Mouse (Mus musculus) CH12.LX (cell line): ENCODE measurements around the gene Phldb1. TPM values are rescaled to one million over a fixed set of nuclear protein-coding genes. Genes with fewer than 3 reads are reported as not detected.

Experiments used
- DNase-seq: peaks from one replicate; pipeline ENCODE4 v3.0.0-alpha.2; 2013; ENCODE audit errors: extremely low read depth
- H3K27ac ChIP-seq: 2 replicates; pipeline ENCODE4 v1.5.1; 2012; ENCODE audit warnings: low read depth, mild to moderate bottlenecking, control low read depth, moderate library complexity; ENCODE audit not compliant: insufficient read depth
- H3K27me3 ChIP-seq: replicated peaks from 2 replicates; pipeline ENCODE3; 2012; ENCODE audit warnings: inconsistent platforms
- H3K36me3 ChIP-seq, 2 experiments: replicated peaks in 1 of 2; 2 replicates each; pipeline versions ENCODE3 to v1.6.1; 2012; ENCODE audit warnings: inconsistent platforms in 1 of 2, low read length in 1 of 2, mild to moderate bottlenecking in 1 of 2, mixed read lengths in 1 of 2, moderate library complexity in 1 of 2; ENCODE audit not compliant: control insufficient read depth in 1 of 2, insufficient read depth in 1 of 2
- H3K4me1 ChIP-seq, 2 experiments: 2 replicates each; pipeline ENCODE4 v1.6.1; 2012; ENCODE audit warnings: inconsistent platforms in 1 of 2, moderate library complexity in 1 of 2; ENCODE audit not compliant: insufficient read depth in 2 of 2, control insufficient read depth in 1 of 2
- H3K4me2 ChIP-seq: 2 replicates; pipeline ENCODE4 v1.6.1; 2012; ENCODE audit warnings: low read depth, mild to moderate bottlenecking, control low read depth; ENCODE audit not compliant: poor library complexity, insufficient read depth, severe bottlenecking
- H3K4me3 ChIP-seq, 3 experiments: fragments of 150-350 bp in 1 of 3; sonication (generic) in 1 of 3; replicated peaks in 1 of 3; 2 replicates each; pipeline versions ENCODE3 to v1.5.1; 2011 to 2012; ENCODE audit warnings: low read depth in 2 of 3, low read length in 2 of 3, mild to moderate bottlenecking in 2 of 3, moderate library complexity in 2 of 3, control low read depth in 1 of 3, improper control_type of control experiment in 1 of 3, inconsistent platforms in 1 of 3, mixed read lengths in 1 of 3; ENCODE audit not compliant: poor library complexity in 1 of 3
- H3K79me2 ChIP-seq: replicated peaks from 2 replicates; pipeline ENCODE4 v1.6.1; 2012; ENCODE audit warnings: mild to moderate bottlenecking, moderate library complexity; ENCODE audit not compliant: control insufficient read depth, poor library complexity, insufficient read depth, severe bottlenecking; ENCODE audit errors: extremely low read depth
- H3K9ac ChIP-seq: 2 replicates; pipeline ENCODE4 v1.6.1; 2012; ENCODE audit warnings: low read depth, mild to moderate bottlenecking, control low read depth, moderate library complexity; ENCODE audit not compliant: insufficient read depth
- H3K9me3 ChIP-seq: replicated peaks from 2 replicates; pipeline ENCODE3; 2012; ENCODE audit warnings: low read length, inconsistent platforms, mixed read lengths
- CTCF ChIP-seq, 2 experiments: IDR thresholded peaks in 1 of 2; conservative IDR thresholded peaks in 1 of 2; 2 replicates each; pipeline ENCODE4 v1.5.1; 2011 to 2012; ENCODE audit warnings: low read depth in 2 of 2, low read length in 2 of 2, improper control_type of control experiment in 1 of 2, inconsistent platforms in 1 of 2, mild to moderate bottlenecking in 1 of 2, moderate library complexity in 1 of 2
- NRF1 ChIP-seq: IDR thresholded peaks from 2 replicates; pipeline ENCODE4 v1.6.1; 2014; ENCODE audit warnings: low read depth, mild to moderate bottlenecking, inconsistent platforms, low read length, improper control_type of control experiment, moderate library complexity
- dilution Hi-C: fragments of 300-500 bp; cut with MboI; formaldehyde crosslinking; loops from 2 replicates; pipeline ENCODE4 v1.14.3; 2020; ENCODE audit warnings: low sequenced_read_pairs; ENCODE audit not compliant: extremely low pct_unique_long_range_greater_than_20kb, extremely low pct_ligation_motif_present
- in situ Hi-C: fragments of 300-500 bp; cut with MboI; formaldehyde crosslinking; loops from 3 replicates; pipeline ENCODE4 v1.14.3; 2019; ENCODE audit warnings: low sequenced_read_pairs, low pct_ligation_motif_present, low pct_unique_long_range_greater_than_20kb, mixed read lengths
- polyA plus RNA-seq: library from polyadenylated mRNA; unstranded; fragments of >175 nt; gene quantifications from 2 replicates; pipeline ENCODE4 v1.2.1, GENCODE M21; 2012; ENCODE audit warnings: low read depth; ENCODE audit not compliant: insufficient read length
- total RNA-seq, 2 experiments: library from RNA; depleted of rRNA; stranded (reverse); fragments of 300-350 nt in 1 of 2; fragments of >200 nt in 1 of 2; gene quantifications; 2 replicates each; pipeline ENCODE4 v1.2.3; 2012 to 2014

The Phldb1 gene
- total and polyA plus RNA-seq, 3 experiments = 7.9 to 15.1 (median 14.6) TPM

DNA sequence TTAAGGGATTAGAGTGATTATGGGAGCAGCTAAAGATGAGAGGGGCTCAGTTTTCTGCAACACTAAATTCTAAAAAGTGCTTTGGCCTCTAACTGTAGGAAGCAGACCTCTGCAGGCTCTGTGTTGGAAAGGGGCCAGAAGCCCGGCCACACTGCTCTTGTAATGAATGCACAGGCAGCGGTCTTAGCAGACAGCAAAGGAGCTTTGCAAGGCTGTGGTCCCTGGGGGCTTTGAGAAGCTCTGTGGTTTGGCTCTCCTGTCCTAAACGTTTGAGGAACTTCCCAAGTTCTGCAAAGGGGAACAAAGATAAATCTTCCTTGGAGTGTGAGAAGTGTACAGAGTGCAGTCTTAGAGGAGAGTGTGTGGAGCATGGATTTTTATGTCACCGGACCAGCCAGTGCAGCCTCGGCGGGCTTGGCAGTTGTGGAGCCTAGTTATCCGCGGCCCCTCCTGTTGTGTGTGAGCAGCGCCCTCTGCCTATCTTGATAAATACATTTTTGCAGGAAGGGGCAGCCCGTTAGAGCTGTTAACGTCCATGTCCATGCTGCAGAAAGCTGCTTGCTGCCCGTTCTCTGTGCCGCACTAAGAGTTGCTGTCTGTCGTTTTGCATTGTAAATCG, 97.3 kb downstream of the Phldb1 start:
- Histone ChIP-seq H3K9me3 (no peaks in the 10 kb centered on the region), H3K4me3 (no peak overlapping the region), H3K27ac (no peak overlapping the region), H3K79me2 (peaks cover 12% of the 10 kb centered on the region; the same call in 1 of the 2 replicates), H3K4me1 (peaks cover 8 to 50% of the 10 kb centered on the region in 2 experiments; a peak in 3 of 4 replicates), H3K9ac (no peak overlapping the region), H3K27me3 (no peaks in the 10 kb centered on the region), H3K4me2 (no peak overlapping the region), H3K36me3 (peaks cover 51 to 58% of the 10 kb centered on the region in 2 experiments)
- DNase-seq = peak; percentile 66
- in situ Hi-C loops (no loop called here), dilution Hi-C loops (no loop called here)
- TF ChIP-seq NRF1 (no peak), CTCF (conservative IDR thresholded peaks at IDR 0.05 in 1 of 2, IDR thresholded peaks at IDR 0.05 in 1 of 2; ENCODE audit: low read depth in 2 of 2, low read length in 2 of 2) (peak in 1 of 2 experiments; percentile 17; a peak in 1 of 4 replicates)

Other genes starting within 250 kb of the Phldb1 start
- 27.7 and 30.2 TPM in 2 replicates for gene Cxcr5, start 173.3 kb downstream of the Phldb1 start, total RNA-seq (2012; rRNA removed)
- gene Cxcr5, start 173.3 kb downstream of the Phldb1 start, total RNA-seq (2014; rRNA removed) = 75.4 and 93.4 TPM in 2 replicates
- 61.2 and 70.5 TPM in 2 replicates for gene Cxcr5, start 173.3 kb downstream of the Phldb1 start, polyA plus RNA-seq
- gene Ddx6, start 130.3 kb downstream of the Phldb1 start, total RNA-seq (2012; rRNA removed) = 41.5 and 42.3 TPM in 2 replicates
- gene Ddx6, start 130.3 kb downstream of the Phldb1 start, total RNA-seq (2014; rRNA removed) = 66.7 and 71.4 TPM in 2 replicates
- gene Ddx6, start 130.3 kb downstream of the Phldb1 start, polyA plus RNA-seq = 77.1 and 81.2 TPM in 2 replicates
- gene Treh, start 62.0 kb downstream of the Phldb1 start, total RNA-seq (2012; rRNA removed) = not detected in 2 replicates
- gene Treh, start 62.0 kb downstream of the Phldb1 start, total RNA-seq (2014; rRNA removed) = not detected in 2 replicates
- not detected in 2 replicates for gene Treh, start 62.0 kb downstream of the Phldb1 start, polyA plus RNA-seq
- 79.4 and 95.2 TPM in 2 replicates for gene Arcn1, start 32.6 kb upstream of the Phldb1 start, total RNA-seq (2012; rRNA removed)
- 145 and 150 TPM in 2 replicates for gene Arcn1, start 32.6 kb upstream of the Phldb1 start, total RNA-seq (2014; rRNA removed)
- gene Arcn1, start 32.6 kb upstream of the Phldb1 start, polyA plus RNA-seq = 127 and 146 TPM in 2 replicates
- 49.8 and 51.4 TPM in 2 replicates for gene Ift46, start 32.7 kb upstream of the Phldb1 start, total RNA-seq (2012; rRNA removed)
- 57.7 and 60.7 TPM in 2 replicates for gene Ift46, start 32.7 kb upstream of the Phldb1 start, total RNA-seq (2014; rRNA removed)
- 77.7 and 80.0 TPM in 2 replicates for gene Ift46, start 32.7 kb upstream of the Phldb1 start, polyA plus RNA-seq
- gene Tmem25, start 64.1 kb upstream of the Phldb1 start, total RNA-seq (2012; rRNA removed) = 0.25 TPM in 2 replicates
- 0.16 and 0.28 TPM in 2 replicates for gene Tmem25, start 64.1 kb upstream of the Phldb1 start, total RNA-seq (2014; rRNA removed)
- 0.44 and 1.5 TPM in 2 replicates for gene Tmem25, start 64.1 kb upstream of the Phldb1 start, polyA plus RNA-seq
- gene Ttc36, start 67.9 kb upstream of the Phldb1 start, total RNA-seq (2012; rRNA removed) = 0.68 TPM in 1 of 2 replicates, not detected in the other
- not detected in 2 replicates for gene Ttc36, start 67.9 kb upstream of the Phldb1 start, total RNA-seq (2014; rRNA removed)
- 0.37 and 0.51 TPM in 2 replicates for gene Ttc36, start 67.9 kb upstream of the Phldb1 start, polyA plus RNA-seq
- 7.2 and 7.3 TPM in 2 replicates for gene Kmt2a, start 146.1 kb upstream of the Phldb1 start, total RNA-seq (2012; rRNA removed)
- 2.2 and 2.5 TPM in 2 replicates for gene Kmt2a, start 146.1 kb upstream of the Phldb1 start, total RNA-seq (2014; rRNA removed)
- gene Kmt2a, start 146.1 kb upstream of the Phldb1 start, polyA plus RNA-seq = 13.4 and 21.3 TPM in 2 replicates
- 490 and 550 TPM in 2 replicates for gene Atp5l, start 185.5 kb upstream of the Phldb1 start, total RNA-seq (2012; rRNA removed)
- gene Atp5l, start 185.5 kb upstream of the Phldb1 start, total RNA-seq (2014; rRNA removed) = 689 and 720 TPM in 2 replicates
- gene Atp5l, start 185.5 kb upstream of the Phldb1 start, polyA plus RNA-seq = 277 and 311 TPM in 2 replicates
- gene Ube4a, start 230.4 kb upstream of the Phldb1 start, total RNA-seq (2012; rRNA removed) = 18.2 and 20.7 TPM in 2 replicates
- 13.3 and 14.6 TPM in 2 replicates for gene Ube4a, start 230.4 kb upstream of the Phldb1 start, total RNA-seq (2014; rRNA removed)
- 25.4 and 28.3 TPM in 2 replicates for gene Ube4a, start 230.4 kb upstream of the Phldb1 start, polyA plus RNA-seq
- gene Cd3g, start 245.2 kb upstream of the Phldb1 start, total RNA-seq (2012; rRNA removed) = 11.2 and 12.7 TPM in 2 replicates
- gene Cd3g, start 245.2 kb upstream of the Phldb1 start, total RNA-seq (2014; rRNA removed) = 1.3 and 1.7 TPM in 2 replicates
- gene Cd3g, start 245.2 kb upstream of the Phldb1 start, polyA plus RNA-seq = 2.2 and 2.9 TPM in 2 replicates
- 5.2 and 5.5 TPM in 2 replicates for gene Cd3d, start 246.6 kb upstream of the Phldb1 start, total RNA-seq (2012; rRNA removed)
- gene Cd3d, start 246.6 kb upstream of the Phldb1 start, total RNA-seq (2014; rRNA removed) = 0.27 TPM in 1 of 2 replicates, not detected in the other
- gene Cd3d, start 246.6 kb upstream of the Phldb1 start, polyA plus RNA-seq = 2.6 and 2.7 TPM in 2 replicates